Mouse (Mus musculus) CH12.LX (cell line): Measurements from ENCODE around the gene Il16. TPM values are rescaled to one million over a fixed set of nuclear protein-coding genes. Genes with fewer than 3 reads are reported as not detected.

Source experiments
- DNase-seq: peaks from one replicate; pipeline ENCODE4 v3.0.0-alpha.2; 2013; ENCODE audit errors: extremely low read depth
- H3K27ac ChIP-seq: 2 replicates; pipeline ENCODE4 v1.5.1; 2012; ENCODE audit warnings: low read depth, mild to moderate bottlenecking, control low read depth, moderate library complexity; ENCODE audit not compliant: insufficient read depth
- H3K27me3 ChIP-seq: replicated peaks from 2 replicates; pipeline ENCODE3; 2012; ENCODE audit warnings: inconsistent platforms
- H3K36me3 ChIP-seq, 2 experiments: replicated peaks in 1 of 2; 2 replicates each; pipeline versions ENCODE3 to v1.6.1; 2012; ENCODE audit warnings: inconsistent platforms in 1 of 2, low read length in 1 of 2, mild to moderate bottlenecking in 1 of 2, mixed read lengths in 1 of 2, moderate library complexity in 1 of 2; ENCODE audit not compliant: control insufficient read depth in 1 of 2, insufficient read depth in 1 of 2
- H3K4me1 ChIP-seq, 2 experiments: 2 replicates each; pipeline ENCODE4 v1.6.1; 2012; ENCODE audit warnings: inconsistent platforms in 1 of 2, moderate library complexity in 1 of 2; ENCODE audit not compliant: insufficient read depth in 2 of 2, control insufficient read depth in 1 of 2
- H3K4me2 ChIP-seq: 2 replicates; pipeline ENCODE4 v1.6.1; 2012; ENCODE audit warnings: low read depth, mild to moderate bottlenecking, control low read depth; ENCODE audit not compliant: poor library complexity, insufficient read depth, severe bottlenecking
- H3K4me3 ChIP-seq, 3 experiments: fragments of 150-350 bp in 1 of 3; sonication (generic) in 1 of 3; replicated peaks in 1 of 3; 2 replicates each; pipeline versions ENCODE3 to v1.5.1; 2011 to 2012; ENCODE audit warnings: low read depth in 2 of 3, low read length in 2 of 3, mild to moderate bottlenecking in 2 of 3, moderate library complexity in 2 of 3, control low read depth in 1 of 3, improper control_type of control experiment in 1 of 3, inconsistent platforms in 1 of 3, mixed read lengths in 1 of 3; ENCODE audit not compliant: poor library complexity in 1 of 3
- H3K79me2 ChIP-seq: replicated peaks from 2 replicates; pipeline ENCODE4 v1.6.1; 2012; ENCODE audit warnings: mild to moderate bottlenecking, moderate library complexity; ENCODE audit not compliant: control insufficient read depth, poor library complexity, insufficient read depth, severe bottlenecking; ENCODE audit errors: extremely low read depth
- H3K9ac ChIP-seq: 2 replicates; pipeline ENCODE4 v1.6.1; 2012; ENCODE audit warnings: low read depth, mild to moderate bottlenecking, control low read depth, moderate library complexity; ENCODE audit not compliant: insufficient read depth
- H3K9me3 ChIP-seq: replicated peaks from 2 replicates; pipeline ENCODE3; 2012; ENCODE audit warnings: low read length, inconsistent platforms, mixed read lengths
- BHLHE40 ChIP-seq: IDR thresholded peaks from 2 replicates; pipeline ENCODE4 v1.6.1; 2011; ENCODE audit warnings: mild to moderate bottlenecking, low read depth, low read length, improper control_type of control experiment
- CTCF ChIP-seq, 2 experiments: IDR thresholded peaks in 1 of 2; conservative IDR thresholded peaks in 1 of 2; 2 replicates each; pipeline ENCODE4 v1.5.1; 2011 to 2012; ENCODE audit warnings: low read depth in 2 of 2, low read length in 2 of 2, improper control_type of control experiment in 1 of 2, inconsistent platforms in 1 of 2, mild to moderate bottlenecking in 1 of 2, moderate library complexity in 1 of 2
- E2F4 ChIP-seq: IDR thresholded peaks from 2 replicates; pipeline ENCODE4 v1.6.1; 2011; ENCODE audit warnings: low read depth, low read length, improper control_type of control experiment; ENCODE audit not compliant: insufficient replicate concordance
- ETS1 ChIP-seq: conservative IDR thresholded peaks from 2 replicates; pipeline ENCODE4 v1.6.1; 2012; ENCODE audit warnings: low read depth, mild to moderate bottlenecking, inconsistent platforms, low read length, improper control_type of control experiment, moderate library complexity
- IRF4 ChIP-seq: IDR thresholded peaks from 2 replicates; pipeline ENCODE4 v1.6.1; 2014; ENCODE audit warnings: low read depth, mild to moderate bottlenecking, inconsistent platforms, low read length, improper control_type of control experiment
- MAZ ChIP-seq: IDR thresholded peaks from 2 replicates; pipeline ENCODE4 v1.6.1; 2012; ENCODE audit warnings: low read depth, mild to moderate bottlenecking, inconsistent platforms, low read length, improper control_type of control experiment, moderate library complexity
- MEF2A ChIP-seq: IDR thresholded peaks from 2 replicates; pipeline ENCODE4 v1.6.1; 2014; ENCODE audit warnings: low read depth, mild to moderate bottlenecking, inconsistent platforms, low read length, improper control_type of control experiment, borderline replicate concordance
- MYC ChIP-seq: IDR thresholded peaks from 2 replicates; pipeline ENCODE4 v1.6.1; 2011; ENCODE audit warnings: low read depth, mild to moderate bottlenecking, improper control_type of control experiment, low read length
- NRF1 ChIP-seq: IDR thresholded peaks from 2 replicates; pipeline ENCODE4 v1.6.1; 2014; ENCODE audit warnings: low read depth, mild to moderate bottlenecking, inconsistent platforms, low read length, improper control_type of control experiment, moderate library complexity
- PAX5 ChIP-seq: IDR thresholded peaks from 2 replicates; pipeline ENCODE4 v1.6.1; 2012; ENCODE audit warnings: low read length, inconsistent platforms, mixed read lengths
- RCOR1 ChIP-seq: conservative IDR thresholded peaks from 2 replicates; pipeline ENCODE4 v1.6.1; 2012; ENCODE audit warnings: low read depth, mild to moderate bottlenecking, inconsistent platforms, low read length, improper control_type of control experiment
- SMC3 ChIP-seq: IDR thresholded peaks from 2 replicates; pipeline ENCODE4 v1.6.1; 2011; ENCODE audit warnings: low read depth, low read length, improper control_type of control experiment
- TCF12 ChIP-seq: IDR thresholded peaks from 2 replicates; pipeline ENCODE4 v1.6.1; 2014; ENCODE audit warnings: low read depth, mild to moderate bottlenecking, inconsistent platforms, low read length, improper control_type of control experiment
- USF1 ChIP-seq: IDR thresholded peaks from 2 replicates; pipeline ENCODE4 v1.6.1; 2014; ENCODE audit warnings: low read depth, mild to moderate bottlenecking, inconsistent platforms, low read length, improper control_type of control experiment
- USF2 ChIP-seq: conservative IDR thresholded peaks from 2 replicates; pipeline ENCODE4 v1.6.1; 2011; ENCODE audit warnings: low read depth, low read length, improper control_type of control experiment
- ZNF384 ChIP-seq: IDR thresholded peaks from 2 replicates; pipeline ENCODE4 v1.6.1; 2012; ENCODE audit warnings: low read depth, low read length, improper control_type of control experiment, inconsistent platforms
- dilution Hi-C: fragments of 300-500 bp; cut with MboI; formaldehyde crosslinking; loops from 2 replicates; pipeline ENCODE4 v1.14.3; 2020; ENCODE audit warnings: low sequenced_read_pairs; ENCODE audit not compliant: extremely low pct_unique_long_range_greater_than_20kb, extremely low pct_ligation_motif_present
- in situ Hi-C: fragments of 300-500 bp; cut with MboI; formaldehyde crosslinking; loops from 3 replicates; pipeline ENCODE4 v1.14.3; 2019; ENCODE audit warnings: low sequenced_read_pairs, low pct_ligation_motif_present, low pct_unique_long_range_greater_than_20kb, mixed read lengths
- polyA plus RNA-seq: library from polyadenylated mRNA; unstranded; fragments of >175 nt; gene quantifications from 2 replicates; pipeline ENCODE4 v1.2.1, GENCODE M21; 2012; ENCODE audit warnings: low read depth; ENCODE audit not compliant: insufficient read length
- total RNA-seq, 2 experiments: library from RNA; depleted of rRNA; stranded (reverse); fragments of 300-350 nt in 1 of 2; fragments of >200 nt in 1 of 2; gene quantifications; 2 replicates each; pipeline ENCODE4 v1.2.3; 2012 to 2014

The Il16 gene
- total and polyA plus RNA-seq, 3 experiments: 39.8 to 62.1 (median 55.5) TPM

- Histone ChIP-seq H3K4me2 (no peak overlapping the region; the same call in 1 of the 2 replicates), H3K27ac (peak overlapping the region; percentile 72)
- dilution Hi-C loops: no loop called here
Observed at GRCm38 (mm10) chr7:83637781-83638583, 107.5 kb downstream of the Il16 start.

GRCm38 (mm10) chr7:83636425-83636824 lies 109.1 kb downstream of the Il16 start:
- no peak overlapping the region for H3K4me3 ChIP-seq
- DNase-seq: no peak
- peaks cover 40 to 81% of the 10 kb centered on the region in 2 experiments for H3K4me1 ChIP-seq
- peaks cover 30% of the 10 kb centered on the region for H3K79me2 ChIP-seq
- no peaks in the 10 kb centered on the region for H3K9me3 ChIP-seq
- dilution Hi-C loops: no loop called here
- H3K4me2 ChIP-seq: no peak overlapping the region
- TF ChIP-seq PAX5 (no peak), ZNF384 (no peak), ETS1 (no peak), NRF1 (no peak), CTCF (conservative IDR thresholded peaks at IDR 0.05 in 1 of 2, IDR thresholded peaks at IDR 0.05 in 1 of 2; ENCODE audit: low read depth in 2 of 2, low read length in 2 of 2) (no peak)
- peaks cover 57 to 72% of the 10 kb centered on the region in 2 experiments for H3K36me3 ChIP-seq
- peak overlapping the region; percentile 11; the same call in 1 of the 2 replicates for H3K27ac ChIP-seq
- H3K9ac ChIP-seq: no peak overlapping the region
- no peaks in the 10 kb centered on the region for H3K27me3 ChIP-seq
- in situ Hi-C loops: no loop called here

More at GRCm38 (mm10) chr7:83637781-83638583, 107.5 kb downstream of the Il16 start:
- TF ChIP-seq TCF12 (peak; percentile 69; the same call in 1 of the 2 replicates), MAZ (no peak), BHLHE40 (peak; percentile 63)
- peaks cover 19% of the 10 kb centered on the region for H3K79me2 ChIP-seq
- H3K27me3 ChIP-seq: no peaks in the 10 kb centered on the region
- in situ Hi-C loops: no loop called here
- H3K9ac ChIP-seq: peak overlapping the region; percentile 12; the same call in 1 of the 2 replicates
- H3K36me3 ChIP-seq: peaks cover 66 to 86% of the 10 kb centered on the region in 2 experiments
- DNase-seq: no peak
- H3K4me1 ChIP-seq: peaks cover 40 to 86% of the 10 kb centered on the region in 2 experiments
- H3K9me3 ChIP-seq: no peaks in the 10 kb centered on the region
- H3K4me3 ChIP-seq: no peak overlapping the region

- Histone ChIP-seq H3K36me3 (peaks cover 51 to 65% of the 10 kb centered on the region in 2 experiments), H3K27ac (no peak overlapping the region), H3K9ac (no peak overlapping the region), H3K27me3 (no peaks in the 10 kb centered on the region), H3K4me3 (no peak overlapping the region), H3K4me2 (no peak overlapping the region), H3K4me1 (peaks cover 38 to 81% of the 10 kb centered on the region in 2 experiments), H3K9me3 (no peaks in the 10 kb centered on the region), H3K79me2 (peaks cover 30% of the 10 kb centered on the region)
- DNase-seq: no peak
- dilution Hi-C loops (no loop called here), in situ Hi-C loops (no loop called here)
- TF ChIP-seq E2F4: no peak
- TF ChIP-seq RCOR1: no peak
- no peak for TF ChIP-seq MYC
- TF ChIP-seq ETS1: no peak
- no peak for TF ChIP-seq MEF2A
- no peak for TF ChIP-seq NRF1
- no peak for TF ChIP-seq IRF4
- no peak for TF ChIP-seq USF1
- no peak for TF ChIP-seq SMC3
- no peak for TF ChIP-seq USF2
Observed at GRCm38 (mm10) chr7:83635726-83636125, 109.8 kb downstream of the Il16 start.
